Mouse (Mus musculus) stomach, postnatal 0 days (tissue): ENCODE measurements around the gene Katnal1.

Experiments used
- CTCF ChIP-seq: IDR thresholded peaks from 2 replicates; pipeline ENCODE4 v1.5.1; 2016; ENCODE audit warnings: antibody characterized with exemption, low read depth, mild to moderate bottlenecking, moderate library complexity
- EP300 ChIP-seq: optimal IDR thresholded peaks from 2 replicates; pipeline ENCODE3; 2016; ENCODE audit warnings: antibody characterized with exemption

GRCm38 (mm10) chr5:148935871-148936270, 6.8 kb upstream of the Katnal1 start:
- no peak for TF ChIP-seq CTCF
- TF ChIP-seq EP300, result no peak
